Mouse (Mus musculus): Measurements from ENCODE around the gene Trpc5. TPM values are rescaled to one million over a fixed set of nuclear protein-coding genes. Genes with fewer than 3 reads are reported as not detected.
A peak's percentile ranks its signal among the peaks of the same experiment; 100 is the strongest.

Gene Trpc5
- total RNA-seq, 1 experiment: 0.18 TPM

GRCm38 (mm10) chrX:144420259-144420658, 267.7 kb downstream of the Trpc5 start:
- Histone ChIP-seq H3K4me3 (ENCODE audit: insufficient read depth in 1 of 2, low read depth in 1 of 2, low read length in 2 of 2, poor library complexity in 1 of 2, severe bottlenecking in 1 of 2) (no peak overlapping the region), H3K36me3 (ENCODE audit: control insufficient read depth, insufficient read depth, low read length, poor library complexity, severe bottlenecking) (no peaks in the 10 kb centered on the region), H3K27ac (ENCODE audit: insufficient read depth, low read depth, low read length, poor library complexity, severe bottlenecking) (no peak overlapping the region), H3K9me3 (ENCODE audit: control insufficient read depth, insufficient read depth, low read depth, low read length) (no peaks in the 10 kb centered on the region), H3K4me1 (ENCODE audit: control insufficient read depth in 2 of 2, insufficient read depth in 2 of 2, low read length in 2 of 2, poor library complexity in 1 of 2) (no peaks in the 10 kb centered on the region), H3K9ac (ENCODE audit: insufficient read depth, low read depth, low read length, poor library complexity, severe bottlenecking) (no peak overlapping the region)
- TF ChIP-seq HCFC1 (IDR thresholded peaks at IDR 0.05; ENCODE audit: borderline replicate concordance, insufficient read depth, low read length) (no peak), ZC3H11A (IDR thresholded peaks at IDR 0.05; ENCODE audit: borderline replicate concordance, low read depth, low read length) (no peak), MAFK (IDR thresholded peaks at IDR 0.05; ENCODE audit: insufficient read depth, low read depth, low read length) (no peak), ZNF384 (IDR thresholded peaks at IDR 0.05; ENCODE audit: low read depth, low read length) (no peak), CHD2 (IDR thresholded peaks at IDR 0.05; ENCODE audit: low read depth, low read length) (no peak)
- in situ Hi-C loops (cut with MboI; ENCODE audit: low sequenced_read_pairs in 2 of 2, unreplicated experiment in 2 of 2): no loop called here
- no peak for DNase-seq (ENCODE audit: low read depth, low spot score)

- no peak overlapping the region for H3K27ac ChIP-seq (ENCODE audit: insufficient read depth, low read depth, low read length, poor library complexity, severe bottlenecking)
- TF ChIP-seq HCFC1 (IDR thresholded peaks at IDR 0.05; ENCODE audit: borderline replicate concordance, insufficient read depth, low read length) (no peak), ZC3H11A (IDR thresholded peaks at IDR 0.05; ENCODE audit: borderline replicate concordance, low read depth, low read length) (no peak), ZNF384 (IDR thresholded peaks at IDR 0.05; ENCODE audit: low read depth, low read length) (no peak), CHD2 (IDR thresholded peaks at IDR 0.05; ENCODE audit: low read depth, low read length) (no peak), MAFK (IDR thresholded peaks at IDR 0.05; ENCODE audit: insufficient read depth, low read depth, low read length) (no peak)
- no peaks in the 10 kb centered on the region for H3K4me1 ChIP-seq (ENCODE audit: control insufficient read depth in 2 of 2, insufficient read depth in 2 of 2, low read length in 2 of 2, poor library complexity in 1 of 2)
- DNase-seq (ENCODE audit: low read depth, low spot score): no peak
- no peak overlapping the region for H3K9ac ChIP-seq (ENCODE audit: insufficient read depth, low read depth, low read length, poor library complexity, severe bottlenecking)
- no peak overlapping the region for H3K4me3 ChIP-seq (ENCODE audit: insufficient read depth in 1 of 2, low read depth in 1 of 2, low read length in 2 of 2, poor library complexity in 1 of 2, severe bottlenecking in 1 of 2)
- in situ Hi-C loops (cut with MboI; ENCODE audit: low sequenced_read_pairs in 2 of 2, unreplicated experiment in 2 of 2): no loop called here
- no peaks in the 10 kb centered on the region for H3K36me3 ChIP-seq (ENCODE audit: control insufficient read depth, insufficient read depth, low read length, poor library complexity, severe bottlenecking)
- no peaks in the 10 kb centered on the region for H3K9me3 ChIP-seq (ENCODE audit: control insufficient read depth, insufficient read depth, low read depth, low read length)
Measured at GRCm38 (mm10) chrX:144408036-144408435, 279.9 kb downstream of the Trpc5 start.

GRCm38 (mm10) chrX:144403526-144403925, 284.5 kb downstream of the Trpc5 start:
- Histone ChIP-seq H3K4me1 (ENCODE audit: control insufficient read depth in 2 of 2, insufficient read depth in 2 of 2, low read length in 2 of 2, poor library complexity in 1 of 2) (no peaks in the 10 kb centered on the region), H3K27ac (ENCODE audit: insufficient read depth, low read depth, low read length, poor library complexity, severe bottlenecking) (no peak overlapping the region), H3K9ac (ENCODE audit: insufficient read depth, low read depth, low read length, poor library complexity, severe bottlenecking) (no peak overlapping the region), H3K4me3 (ENCODE audit: insufficient read depth in 1 of 2, low read depth in 1 of 2, low read length in 2 of 2, poor library complexity in 1 of 2, severe bottlenecking in 1 of 2) (no peak overlapping the region), H3K36me3 (ENCODE audit: control insufficient read depth, insufficient read depth, low read length, poor library complexity, severe bottlenecking) (no peaks in the 10 kb centered on the region), H3K9me3 (ENCODE audit: control insufficient read depth, insufficient read depth, low read depth, low read length) (no peaks in the 10 kb centered on the region)
- TF ChIP-seq MAFK (IDR thresholded peaks at IDR 0.05; ENCODE audit: insufficient read depth, low read depth, low read length) (no peak), HCFC1 (IDR thresholded peaks at IDR 0.05; ENCODE audit: borderline replicate concordance, insufficient read depth, low read length) (no peak), ZNF384 (IDR thresholded peaks at IDR 0.05; ENCODE audit: low read depth, low read length) (no peak), ZC3H11A (IDR thresholded peaks at IDR 0.05; ENCODE audit: borderline replicate concordance, low read depth, low read length) (no peak), CHD2 (IDR thresholded peaks at IDR 0.05; ENCODE audit: low read depth, low read length) (no peak)
- peak; percentile 26 for DNase-seq (ENCODE audit: low read depth, low spot score)
- in situ Hi-C loops (cut with MboI; ENCODE audit: low sequenced_read_pairs in 2 of 2, unreplicated experiment in 2 of 2): no loop called here

- in situ Hi-C loops (cut with MboI; ENCODE audit: low sequenced_read_pairs in 2 of 2, unreplicated experiment in 2 of 2): no loop called here
- DNase-seq (ENCODE audit: low read depth, low spot score): no peak
- Histone ChIP-seq H3K36me3 (ENCODE audit: control insufficient read depth, insufficient read depth, low read length, poor library complexity, severe bottlenecking) (peaks cover 11% of the 10 kb centered on the region), H3K4me1 (ENCODE audit: control insufficient read depth in 2 of 2, insufficient read depth in 2 of 2, low read length in 2 of 2, poor library complexity in 1 of 2) (no peaks in the 10 kb centered on the region), H3K9ac (ENCODE audit: insufficient read depth, low read depth, low read length, poor library complexity, severe bottlenecking) (no peak overlapping the region), H3K4me3 (ENCODE audit: insufficient read depth in 1 of 2, low read depth in 1 of 2, low read length in 2 of 2, poor library complexity in 1 of 2, severe bottlenecking in 1 of 2) (no peak overlapping the region), H3K9me3 (ENCODE audit: control insufficient read depth, insufficient read depth, low read depth, low read length) (no peaks in the 10 kb centered on the region), H3K27ac (ENCODE audit: insufficient read depth, low read depth, low read length, poor library complexity, severe bottlenecking) (no peak overlapping the region)
- no peak for TF ChIP-seq CHD2 (IDR thresholded peaks at IDR 0.05; ENCODE audit: low read depth, low read length)
- TF ChIP-seq ZC3H11A (IDR thresholded peaks at IDR 0.05; ENCODE audit: borderline replicate concordance, low read depth, low read length): no peak
- TF ChIP-seq ZNF384 (IDR thresholded peaks at IDR 0.05; ENCODE audit: low read depth, low read length): no peak
- TF ChIP-seq MAFK (IDR thresholded peaks at IDR 0.05; ENCODE audit: insufficient read depth, low read depth, low read length): no peak
- TF ChIP-seq HCFC1 (IDR thresholded peaks at IDR 0.05; ENCODE audit: borderline replicate concordance, insufficient read depth, low read length): no peak
Measured at GRCm38 (mm10) chrX:144374196-144374595, 313.8 kb downstream of the Trpc5 start.

GRCm38 (mm10) chrX:144338355-144338754, 349.6 kb downstream of the Trpc5 start:
- H3K36me3 ChIP-seq (ENCODE audit: control insufficient read depth, insufficient read depth, low read length, poor library complexity, severe bottlenecking): peaks cover 2% of the 10 kb centered on the region; the same call in 1 of the 2 replicates

More at GRCm38 (mm10) chrX:144338355-144338754, 349.6 kb downstream of the Trpc5 start:
- TF ChIP-seq ZNF384 (IDR thresholded peaks at IDR 0.05; ENCODE audit: low read depth, low read length): no peak
- TF ChIP-seq HCFC1 (IDR thresholded peaks at IDR 0.05; ENCODE audit: borderline replicate concordance, insufficient read depth, low read length): no peak
- no peak for TF ChIP-seq CHD2 (IDR thresholded peaks at IDR 0.05; ENCODE audit: low read depth, low read length)
- TF ChIP-seq MAFK (IDR thresholded peaks at IDR 0.05; ENCODE audit: insufficient read depth, low read depth, low read length): no peak
- TF ChIP-seq ZC3H11A (IDR thresholded peaks at IDR 0.05; ENCODE audit: borderline replicate concordance, low read depth, low read length): no peak
- Histone ChIP-seq H3K9ac (ENCODE audit: insufficient read depth, low read depth, low read length, poor library complexity, severe bottlenecking) (peak overlapping the region; percentile 38; the same call in 1 of the 2 replicates), H3K27ac (ENCODE audit: insufficient read depth, low read depth, low read length, poor library complexity, severe bottlenecking) (peak overlapping the region; percentile 92), H3K4me3 (ENCODE audit: insufficient read depth in 1 of 2, low read depth in 1 of 2, low read length in 2 of 2, poor library complexity in 1 of 2, severe bottlenecking in 1 of 2) (peak overlapping the region; percentile 64 to 84), H3K4me1 (ENCODE audit: control insufficient read depth in 2 of 2, insufficient read depth in 2 of 2, low read length in 2 of 2, poor library complexity in 1 of 2) (peaks cover 0 to 2% of the 10 kb centered on the region in 2 experiments; a peak in 1 of 4 replicates), H3K9me3 (ENCODE audit: control insufficient read depth, insufficient read depth, low read depth, low read length) (no peaks in the 10 kb centered on the region)
- in situ Hi-C loops (cut with MboI; ENCODE audit: low sequenced_read_pairs in 2 of 2, unreplicated experiment in 2 of 2): no loop called here
- peak; percentile 62 for DNase-seq (ENCODE audit: low read depth, low spot score)

All from ES-E14 (cell line).